Mouse (Mus musculus): ENCODE data around the gene Mrpl24. TPM values are rescaled to one million over a fixed set of nuclear protein-coding genes. Genes with fewer than 3 reads are reported as not detected.
A peak's percentile ranks its signal among the peaks of the same experiment; 100 is the strongest.

The Mrpl24 gene
- total and polyA plus RNA-seq, 2 experiments, result 35.3 to 96.6 TPM

DNA sequence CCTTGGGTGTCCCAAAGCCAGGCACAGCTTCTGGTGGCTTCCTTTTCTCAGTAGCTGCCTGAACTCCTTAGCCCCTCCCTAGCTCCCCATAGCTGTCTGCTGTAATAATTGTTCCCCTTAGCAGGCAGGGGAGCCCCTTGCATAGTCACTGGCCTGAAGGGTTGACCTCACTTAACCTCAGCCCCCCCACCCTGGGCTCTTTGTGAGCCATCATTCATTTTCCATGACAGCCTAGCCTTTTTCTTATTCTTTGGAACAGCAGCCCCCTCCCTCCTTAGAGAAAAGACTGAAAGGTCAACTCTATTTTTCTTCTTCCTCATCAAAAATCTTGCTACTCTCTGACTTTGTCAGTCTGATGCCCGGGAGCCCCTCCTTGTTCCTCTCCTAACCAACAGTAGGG, 39.7 kb downstream of the Mrpl24 start:
- no peaks in the 10 kb centered on the region for H3K36me3 ChIP-seq (ENCODE audit: control insufficient read depth, insufficient read depth, low read length)
- H3K4me3 ChIP-seq (ENCODE audit: insufficient read depth, low read depth, low read length), result no peak overlapping the region
- DNase-seq (ENCODE audit: extremely low read depth, low read depth, low spot score), result no peak
- TF ChIP-seq POLR2A (IDR thresholded peaks at IDR 0.05; ENCODE audit: extremely low read depth, insufficient read depth, low read length), result no peak
- no peak for TF ChIP-seq CTCF (IDR thresholded peaks at IDR 0.05; ENCODE audit: low read depth, low read length)
- no peaks in the 10 kb centered on the region for H3K79me2 ChIP-seq (ENCODE audit: control insufficient read depth, insufficient read depth, low read length)
- no peak overlapping the region for H3K9ac ChIP-seq (ENCODE audit: low read depth, low read length)
- 77% methylated on average over 1 of the region's 1 CpGs for WGBS
- H3K27ac ChIP-seq (replicated peaks; ENCODE audit: insufficient read depth, low read depth, low read length), result no peak overlapping the region
- H3K4me1 ChIP-seq (ENCODE audit: control insufficient read depth, insufficient read depth, low read length), result no peaks in the 10 kb centered on the region
- H3K27me3 ChIP-seq (ENCODE audit: control insufficient read depth, insufficient read depth, low read length), result no peaks in the 10 kb centered on the region

DNA sequence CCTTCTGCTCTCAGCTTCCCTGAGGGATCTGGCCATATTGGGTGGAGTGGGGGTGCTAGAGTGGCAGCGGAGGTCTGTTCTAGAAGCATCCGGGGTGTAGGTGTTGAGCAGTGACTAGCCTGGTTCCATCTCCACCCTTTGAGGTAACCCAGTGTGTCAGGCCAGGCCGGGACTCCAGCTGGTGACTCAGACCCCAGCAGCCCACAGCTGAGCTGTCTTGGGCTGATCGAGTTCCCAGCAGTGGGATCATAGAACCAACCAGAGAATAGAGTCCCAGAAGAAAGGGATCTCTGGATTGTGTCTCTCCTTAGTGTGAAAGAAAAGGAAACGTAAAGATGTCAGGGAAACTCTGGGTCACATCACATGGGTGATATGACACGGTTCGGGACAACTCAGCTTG, 40.1 kb downstream of the Mrpl24 start:
- no peak overlapping the region for H3K27ac ChIP-seq (replicated peaks; ENCODE audit: insufficient read depth, low read depth, low read length)
- TF ChIP-seq POLR2A (IDR thresholded peaks at IDR 0.05; ENCODE audit: extremely low read depth, insufficient read depth, low read length) (no peak), CTCF (IDR thresholded peaks at IDR 0.05; ENCODE audit: low read depth, low read length) (no peak)
- no peak overlapping the region for H3K9ac ChIP-seq (ENCODE audit: low read depth, low read length)
- no peak for DNase-seq (ENCODE audit: extremely low read depth, low read depth, low spot score)
- 87% methylated on average over 7 of the region's 7 CpGs for WGBS
- H3K4me3 ChIP-seq (ENCODE audit: insufficient read depth, low read depth, low read length), result no peak overlapping the region
- H3K79me2 ChIP-seq (ENCODE audit: control insufficient read depth, insufficient read depth, low read length), result no peaks in the 10 kb centered on the region
- no peaks in the 10 kb centered on the region for H3K27me3 ChIP-seq (ENCODE audit: control insufficient read depth, insufficient read depth, low read length)
- no peaks in the 10 kb centered on the region for H3K36me3 ChIP-seq (ENCODE audit: control insufficient read depth, insufficient read depth, low read length)
- H3K4me1 ChIP-seq (ENCODE audit: control insufficient read depth, insufficient read depth, low read length), result no peaks in the 10 kb centered on the region

DNA sequence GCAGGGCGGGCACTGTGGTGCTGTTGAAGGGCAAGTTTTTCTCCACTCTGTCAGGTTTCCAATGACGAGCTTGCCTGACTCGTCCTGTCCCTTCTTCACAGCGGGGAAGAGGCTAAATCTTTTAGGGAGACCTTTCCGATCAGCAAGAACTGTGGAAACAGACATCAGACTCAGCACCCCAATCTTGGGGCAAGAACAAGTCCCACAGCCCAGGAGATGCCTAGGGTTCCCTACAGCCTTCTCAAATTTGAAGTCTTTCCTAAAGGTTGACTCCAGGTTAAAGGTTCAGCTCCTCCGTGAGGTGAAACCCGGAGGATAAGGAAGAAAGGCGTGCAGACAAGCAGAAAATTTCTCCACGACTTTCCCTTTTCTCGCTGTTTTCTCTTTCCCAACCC, 40.9 kb downstream of the Mrpl24 start:
- Histone ChIP-seq H3K27me3 (ENCODE audit: control insufficient read depth, insufficient read depth, low read length) (no peaks in the 10 kb centered on the region), H3K4me3 (ENCODE audit: insufficient read depth, low read depth, low read length) (no peak overlapping the region), H3K9ac (ENCODE audit: low read depth, low read length) (no peak overlapping the region)

DNA sequence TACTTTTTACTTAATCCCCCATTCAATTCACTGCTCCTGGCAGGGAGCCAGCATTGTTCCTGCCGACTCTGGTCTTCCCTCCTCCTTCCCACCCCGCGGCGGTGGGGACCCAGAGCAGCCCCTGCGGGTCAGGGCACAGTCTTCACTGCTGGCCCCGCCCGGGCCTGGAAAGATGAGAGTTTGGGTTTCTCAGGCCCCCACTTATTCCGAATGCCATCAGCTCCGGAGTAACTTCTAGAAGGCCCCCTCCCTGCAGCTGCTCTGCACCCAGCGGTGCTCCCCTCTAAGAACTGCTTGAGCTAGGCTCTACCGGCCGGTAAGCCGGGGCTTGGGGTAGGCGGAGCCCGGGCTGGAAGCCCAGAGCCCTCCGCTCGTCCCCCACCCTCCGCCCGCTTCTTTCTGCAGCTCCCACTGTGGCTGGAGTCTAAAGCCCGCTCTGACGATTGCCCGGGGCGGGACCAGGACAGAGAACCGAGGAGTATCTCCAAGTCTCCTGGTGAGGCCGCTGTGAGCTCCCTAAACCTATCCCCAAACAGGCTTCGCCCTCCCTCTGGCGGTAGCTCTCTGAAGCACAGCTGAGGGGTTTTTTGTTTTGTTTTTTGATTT, 41.4 kb downstream of the Mrpl24 start:
- no peaks in the 10 kb centered on the region for H3K36me3 ChIP-seq (ENCODE audit: control insufficient read depth, insufficient read depth, low read length)
- H3K79me2 ChIP-seq (ENCODE audit: control insufficient read depth, insufficient read depth, low read length), result no peaks in the 10 kb centered on the region
- H3K4me1 ChIP-seq (ENCODE audit: control insufficient read depth, insufficient read depth, low read length), result no peaks in the 10 kb centered on the region
- 1% methylated on average over 27 of the region's 27 CpGs for WGBS
- peak; percentile 70 for DNase-seq (ENCODE audit: extremely low read depth, low read depth, low spot score)
- TF ChIP-seq POLR2A (IDR thresholded peaks at IDR 0.05; ENCODE audit: extremely low read depth, insufficient read depth, low read length) (no peak), CTCF (IDR thresholded peaks at IDR 0.05; ENCODE audit: low read depth, low read length) (peak; percentile 98)
- no peaks in the 10 kb centered on the region for H3K27me3 ChIP-seq (ENCODE audit: control insufficient read depth, insufficient read depth, low read length)
- peak overlapping the region; percentile 55 for H3K9ac ChIP-seq (ENCODE audit: low read depth, low read length)
- H3K4me3 ChIP-seq (ENCODE audit: insufficient read depth, low read depth, low read length), result peak overlapping the region; percentile 57
- no peak overlapping the region for H3K27ac ChIP-seq (replicated peaks; ENCODE audit: insufficient read depth, low read depth, low read length)

More for the DNA sequence above, 40.9 kb downstream of the Mrpl24 start:
- no peaks in the 10 kb centered on the region for H3K79me2 ChIP-seq (ENCODE audit: control insufficient read depth, insufficient read depth, low read length)
- no peak for DNase-seq (ENCODE audit: extremely low read depth, low read depth, low spot score)
- no peaks in the 10 kb centered on the region for H3K4me1 ChIP-seq (ENCODE audit: control insufficient read depth, insufficient read depth, low read length)
- TF ChIP-seq POLR2A (IDR thresholded peaks at IDR 0.05; ENCODE audit: extremely low read depth, insufficient read depth, low read length) (no peak), CTCF (IDR thresholded peaks at IDR 0.05; ENCODE audit: low read depth, low read length) (no peak)
- H3K27ac ChIP-seq (replicated peaks; ENCODE audit: insufficient read depth, low read depth, low read length), result no peak overlapping the region
- WGBS, result 28% methylated on average over 10 of the region's 10 CpGs
- H3K36me3 ChIP-seq (ENCODE audit: control insufficient read depth, insufficient read depth, low read length), result no peaks in the 10 kb centered on the region

DNA sequence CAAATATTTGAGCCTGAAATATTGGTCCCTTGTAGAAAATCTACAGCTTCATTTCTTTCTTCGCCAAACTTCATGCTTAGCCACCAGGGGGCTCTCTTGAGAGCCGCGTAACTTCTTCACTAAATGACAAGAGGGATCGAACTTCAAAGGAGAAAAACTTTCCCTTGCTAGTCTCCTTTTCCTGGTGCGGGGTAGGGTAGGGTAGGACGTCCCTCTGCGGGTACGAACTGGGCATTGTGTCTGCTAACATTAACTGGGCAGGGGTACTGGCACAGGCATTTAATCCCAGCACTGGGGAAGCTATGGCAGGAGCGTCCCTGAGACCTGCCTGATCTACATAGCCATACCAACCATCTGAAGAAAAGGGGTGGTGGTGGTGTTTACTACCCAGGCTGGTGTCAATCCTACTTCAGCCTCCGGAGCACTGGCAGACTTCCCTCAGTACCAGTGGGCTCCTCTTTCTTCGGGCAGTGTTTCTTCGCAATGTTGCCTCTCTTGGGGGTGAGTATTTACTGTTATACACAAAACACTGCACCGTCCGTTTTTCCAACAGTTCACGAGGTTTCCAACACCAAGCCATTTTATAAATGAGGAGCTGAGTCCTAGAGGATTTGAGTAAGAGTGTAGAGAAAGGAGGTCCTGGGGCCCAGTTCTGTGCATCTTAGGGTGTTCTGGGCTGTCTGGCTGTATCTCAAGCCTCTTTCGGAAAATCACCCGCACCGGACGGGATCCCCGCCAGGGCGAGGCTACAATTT, 51.1 kb downstream of the Mrpl24 start:
- Histone ChIP-seq H3K27me3 (ENCODE audit: control insufficient read depth, insufficient read depth, low read length) (peaks cover 8% of the 10 kb centered on the region), H3K4me1 (ENCODE audit: control insufficient read depth, insufficient read depth, low read length) (no peaks in the 10 kb centered on the region), H3K36me3 (ENCODE audit: control insufficient read depth, insufficient read depth, low read length) (no peaks in the 10 kb centered on the region), H3K79me2 (ENCODE audit: control insufficient read depth, insufficient read depth, low read length) (no peaks in the 10 kb centered on the region), H3K4me3 (ENCODE audit: insufficient read depth, low read depth, low read length) (peak overlapping the region; percentile 11), H3K9ac (ENCODE audit: low read depth, low read length) (no peak overlapping the region), H3K27ac (replicated peaks; ENCODE audit: insufficient read depth, low read depth, low read length) (no peak overlapping the region)
- DNase-seq (ENCODE audit: extremely low read depth, low read depth, low spot score), result peak; percentile 31
- TF ChIP-seq POLR2A (IDR thresholded peaks at IDR 0.05; ENCODE audit: extremely low read depth, insufficient read depth, low read length) (no peak), CTCF (IDR thresholded peaks at IDR 0.05; ENCODE audit: low read depth, low read length) (peak; percentile 22; the same call in 1 of the 2 replicates)
- 3% methylated on average over 21 of the region's 21 CpGs for WGBS
